Mouse (Mus musculus): ENCODE data around the gene Fhit. TPM values are rescaled to one million over a fixed set of nuclear protein-coding genes. Genes with fewer than 3 reads are reported as not detected.

Gene Fhit
- polyA plus RNA-seq, 1 experiment from 2014 or later: 4.6 TPM

DNA sequence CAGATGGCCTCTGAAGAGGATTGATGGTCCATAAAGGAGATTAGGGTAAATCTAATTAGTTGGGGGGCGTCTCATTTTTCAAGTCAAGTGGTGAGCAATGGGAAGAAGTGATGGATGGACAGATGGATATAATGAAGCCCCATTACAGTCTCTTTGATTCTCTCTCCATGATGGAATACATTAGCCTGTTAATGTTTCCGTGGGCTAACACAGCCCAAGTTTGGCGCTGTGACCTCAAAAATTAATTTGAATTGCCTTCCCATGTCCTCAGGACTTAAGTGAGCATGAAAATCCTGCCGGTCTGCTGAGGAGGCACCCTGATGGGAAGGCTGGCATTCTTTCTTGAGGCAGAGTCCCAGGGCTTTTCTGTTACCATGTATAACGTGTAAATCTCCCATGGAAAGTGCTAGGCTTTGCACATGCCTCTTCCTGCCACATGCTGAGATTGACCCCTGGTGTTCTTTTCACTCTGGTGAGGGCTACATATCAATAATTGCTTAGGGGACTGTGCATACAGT is 1564.3 kb downstream of the Fhit start:
- ATAC-seq (ENCODE audit: insufficient number of reproducible peaks, low FRiP score): no peak
- no peaks in the 10 kb centered on the region for H3K27me3 ChIP-seq (replicated peaks)
- no peak overlapping the region for H3K27ac ChIP-seq (ENCODE audit: poor library complexity, severe bottlenecking)
- H3K4me1 ChIP-seq (replicated peaks): no peaks in the 10 kb centered on the region
- 67% methylated on average over 5 of the region's 5 CpGs for whole genome bisulfite sequencing
- no peak overlapping the region for H3K9ac ChIP-seq
- H3K4me3 ChIP-seq: no peak overlapping the region
- H3K9me3 ChIP-seq (replicated peaks): no peaks in the 10 kb centered on the region; the same call in 1 of the 2 replicates
- H3K36me3 ChIP-seq: no peaks in the 10 kb centered on the region
- no peak overlapping the region for H3K4me2 ChIP-seq

DNA sequence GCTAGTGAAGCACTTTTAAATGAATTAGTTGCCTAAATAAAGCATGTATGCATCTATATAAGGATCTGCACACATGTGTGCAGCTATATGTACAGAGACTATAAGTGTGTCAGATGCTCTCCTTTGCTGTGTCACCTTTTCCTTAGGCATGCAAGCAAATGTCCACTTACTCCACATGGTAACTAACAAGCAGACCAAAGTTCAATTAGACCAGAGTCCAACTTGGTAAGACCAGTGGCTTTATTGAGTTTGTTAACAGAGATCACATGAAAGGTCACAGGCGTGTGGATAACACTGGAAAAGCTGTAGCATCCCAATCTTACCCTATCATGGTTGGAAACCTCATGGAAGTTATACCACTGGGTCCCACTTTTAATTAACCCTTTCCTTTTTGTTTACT is 1572.7 kb downstream of the Fhit start:
- no peak overlapping the region for H3K9ac ChIP-seq
- 80% methylated on average over 1 of the region's 1 CpGs for WGBS

DNA sequence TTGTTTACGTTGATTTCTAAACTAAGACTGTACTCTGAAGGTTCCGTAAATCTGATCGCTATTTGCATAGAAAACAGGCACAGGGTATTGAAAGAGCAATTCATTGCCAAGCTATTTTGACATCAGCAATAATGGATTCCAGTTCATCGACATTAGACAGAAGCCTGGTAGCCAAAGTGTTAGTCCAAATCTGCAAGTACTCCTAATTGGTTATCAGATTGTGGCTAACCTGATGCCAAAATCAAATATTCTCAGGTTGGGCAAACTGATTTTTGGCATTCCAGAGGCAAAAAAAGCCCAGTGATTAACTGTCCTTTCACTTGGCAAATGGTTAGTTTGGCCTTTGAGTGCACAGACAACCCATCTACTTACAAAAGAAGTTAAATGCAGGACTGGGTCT is 1573.9 kb downstream of the Fhit start:
- no peak overlapping the region for H3K27ac ChIP-seq (ENCODE audit: poor library complexity, severe bottlenecking)
- H3K27me3 ChIP-seq (replicated peaks): no peaks in the 10 kb centered on the region
- no peak overlapping the region for H3K9ac ChIP-seq
- H3K4me3 ChIP-seq: no peak overlapping the region
- no peak for ATAC-seq (ENCODE audit: insufficient number of reproducible peaks, low FRiP score)
- H3K4me1 ChIP-seq (replicated peaks): 0 out of 2 replicates have a peak, but pooled peaks cover 3% of the 10 kb centered on the region
- H3K9me3 ChIP-seq (replicated peaks): no peaks in the 10 kb centered on the region
- WGBS: 87% methylated on average over 4 of the region's 4 CpGs
- H3K36me3 ChIP-seq: no peaks in the 10 kb centered on the region
- H3K4me2 ChIP-seq: no peak overlapping the region

More for the DNA sequence above, 1572.7 kb downstream of the Fhit start:
- H3K9me3 ChIP-seq (replicated peaks): no peaks in the 10 kb centered on the region
- no peak overlapping the region for H3K4me2 ChIP-seq
- no peaks in the 10 kb centered on the region for H3K36me3 ChIP-seq
- 0 out of 2 replicates have a peak, but pooled peaks cover 3% of the 10 kb centered on the region for H3K4me1 ChIP-seq (replicated peaks)
- H3K4me3 ChIP-seq: no peak overlapping the region
- no peak overlapping the region for H3K27ac ChIP-seq (ENCODE audit: poor library complexity, severe bottlenecking)
- H3K27me3 ChIP-seq (replicated peaks): no peaks in the 10 kb centered on the region
- no peak for ATAC-seq (ENCODE audit: insufficient number of reproducible peaks, low FRiP score)

DNA sequence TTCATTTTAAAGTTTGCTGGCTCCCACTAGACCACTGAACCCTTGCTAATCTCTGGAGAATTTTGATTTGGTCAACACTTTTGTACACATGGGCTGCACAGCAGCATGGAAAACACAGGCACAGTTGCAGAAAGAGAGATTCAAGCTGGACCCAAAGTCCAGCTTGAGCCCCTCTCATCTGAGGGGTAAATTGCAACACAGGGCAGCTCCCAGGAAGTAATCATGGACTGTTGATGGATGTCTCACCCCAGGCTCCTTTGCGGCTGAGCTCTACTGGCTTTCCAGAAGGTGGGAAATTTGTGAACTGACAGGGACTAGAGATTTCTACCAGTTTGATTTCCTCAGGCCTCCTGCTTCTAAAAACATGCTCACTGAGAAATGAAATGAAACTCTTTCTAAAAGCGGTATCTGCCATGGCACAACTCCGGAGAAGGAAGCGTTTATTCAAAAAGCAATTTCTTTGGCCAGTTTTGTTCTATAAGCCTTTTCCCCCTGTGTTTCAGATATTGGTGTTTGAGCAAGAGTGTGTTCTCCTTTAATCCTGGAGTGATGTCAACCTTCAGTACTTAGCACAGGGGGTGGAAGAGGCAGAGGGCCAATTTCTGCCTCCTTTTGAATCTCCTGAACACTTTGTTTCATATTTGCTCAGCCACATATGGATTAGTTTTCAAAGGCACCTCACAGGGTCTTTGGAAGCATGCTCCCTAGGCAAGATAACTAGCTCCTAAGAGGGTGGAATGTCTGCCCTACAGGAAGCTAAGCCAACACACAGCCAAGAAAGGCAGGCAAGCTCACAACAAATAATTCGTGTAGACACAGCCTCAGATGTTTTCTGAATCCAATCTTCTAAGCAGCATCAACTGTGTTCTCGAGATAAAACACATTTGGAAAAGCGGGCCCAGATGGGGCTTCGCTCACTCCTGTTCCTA is 1578.3 kb downstream of the Fhit start:
- H3K9ac ChIP-seq: no peak overlapping the region
- H3K4me3 ChIP-seq: no peak overlapping the region
- no peaks in the 10 kb centered on the region for H3K27me3 ChIP-seq (replicated peaks)
- no peaks in the 10 kb centered on the region for H3K9me3 ChIP-seq (replicated peaks)
- ATAC-seq (ENCODE audit: insufficient number of reproducible peaks, low FRiP score): no peak
- H3K27ac ChIP-seq (ENCODE audit: poor library complexity, severe bottlenecking): no peak overlapping the region
- 79% methylated on average over 8 of the region's 8 CpGs for WGBS
- H3K4me1 ChIP-seq (replicated peaks): 0 out of 2 replicates have a peak, but pooled peaks cover 3% of the 10 kb centered on the region
- H3K4me2 ChIP-seq: no peak overlapping the region
- H3K36me3 ChIP-seq: no peaks in the 10 kb centered on the region

DNA sequence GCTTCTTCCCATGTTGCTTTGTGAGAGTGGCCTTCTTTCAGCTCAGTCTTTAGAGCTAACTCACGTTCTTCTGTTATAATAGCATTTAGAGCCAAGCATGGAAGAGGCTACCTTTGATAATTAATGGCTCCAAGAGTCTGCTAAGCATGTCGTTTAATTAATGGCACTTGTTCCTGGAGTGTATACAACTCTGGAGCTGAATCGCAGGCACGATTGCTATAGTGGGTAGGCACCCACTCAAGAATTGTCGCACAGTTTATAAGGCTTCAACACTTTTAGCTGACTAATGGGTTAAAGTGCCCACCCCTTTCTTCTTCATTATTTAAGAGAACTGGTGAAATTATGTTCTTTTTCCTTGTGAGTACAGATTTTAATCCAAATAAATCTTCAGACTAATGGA is 1605.5 kb downstream of the Fhit start:
- Histone ChIP-seq H3K4me1 (replicated peaks) (peaks cover 4% of the 10 kb centered on the region), H3K4me2 (no peak overlapping the region), H3K4me3 (no peak overlapping the region), H3K36me3 (no peaks in the 10 kb centered on the region), H3K27ac (ENCODE audit: poor library complexity, severe bottlenecking) (no peak overlapping the region), H3K27me3 (replicated peaks) (no peaks in the 10 kb centered on the region), H3K9ac (no peak overlapping the region), H3K9me3 (replicated peaks) (no peaks in the 10 kb centered on the region)
- WGBS: 72% methylated on average over 5 of the region's 5 CpGs
- ATAC-seq (ENCODE audit: insufficient number of reproducible peaks, low FRiP score): no peak

DNA sequence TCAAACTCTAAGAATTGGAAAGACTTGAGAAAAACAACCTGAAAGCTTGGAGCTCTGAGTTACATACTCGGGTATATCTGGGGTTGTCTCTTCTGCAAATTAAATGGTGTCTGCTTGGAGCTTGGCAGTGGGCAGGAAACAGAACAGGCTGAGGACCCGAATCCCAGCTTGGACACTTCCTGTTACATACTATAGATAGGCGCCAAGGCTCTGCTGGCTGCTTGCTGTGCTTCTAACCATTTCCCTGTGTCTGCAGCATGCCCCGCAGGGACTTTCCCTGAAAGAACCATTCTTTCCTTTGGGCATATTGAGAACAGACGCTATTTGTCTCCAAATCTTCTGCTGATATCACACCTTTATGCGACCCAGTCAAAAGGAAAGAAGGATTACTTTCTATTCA is 1606.0 kb downstream of the Fhit start:
- WGBS: 39% methylated on average over 6 of the region's 6 CpGs
- Histone ChIP-seq H3K9me3 (replicated peaks) (no peaks in the 10 kb centered on the region), H3K4me2 (no peak overlapping the region), H3K9ac (no peak overlapping the region), H3K36me3 (no peaks in the 10 kb centered on the region), H3K4me3 (no peak overlapping the region), H3K27ac (ENCODE audit: poor library complexity, severe bottlenecking) (no peak overlapping the region), H3K4me1 (replicated peaks) (peaks cover 4% of the 10 kb centered on the region), H3K27me3 (replicated peaks) (no peaks in the 10 kb centered on the region)
- no peak for ATAC-seq (ENCODE audit: insufficient number of reproducible peaks, low FRiP score)

DNA sequence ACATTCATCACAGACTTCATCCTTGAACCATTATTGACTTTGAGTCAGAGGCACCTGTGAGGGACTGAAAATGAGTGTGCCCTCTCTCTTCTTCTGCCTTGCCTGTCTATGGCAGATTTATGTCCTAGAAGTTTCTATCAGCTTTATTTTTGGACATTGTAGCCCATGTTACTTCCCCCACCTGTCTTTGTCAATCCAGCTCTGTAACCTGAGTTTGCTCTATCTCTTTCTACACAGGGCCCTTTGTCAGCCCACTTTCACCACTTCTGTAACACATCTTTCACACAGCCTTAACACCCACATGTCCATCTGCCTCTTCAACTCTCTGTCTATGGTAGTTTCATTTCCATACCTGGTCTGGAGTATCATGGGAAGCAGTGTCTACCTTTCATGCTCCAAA is 1609.7 kb downstream of the Fhit start:
- no peak for ATAC-seq (ENCODE audit: insufficient number of reproducible peaks, low FRiP score)
- Histone ChIP-seq H3K27ac (ENCODE audit: poor library complexity, severe bottlenecking) (no peak overlapping the region), H3K4me2 (no peak overlapping the region), H3K9ac (no peak overlapping the region), H3K27me3 (replicated peaks) (no peaks in the 10 kb centered on the region), H3K9me3 (replicated peaks) (no peaks in the 10 kb centered on the region), H3K36me3 (no peaks in the 10 kb centered on the region), H3K4me1 (replicated peaks) (peaks cover 4% of the 10 kb centered on the region), H3K4me3 (no peak overlapping the region)

DNA sequence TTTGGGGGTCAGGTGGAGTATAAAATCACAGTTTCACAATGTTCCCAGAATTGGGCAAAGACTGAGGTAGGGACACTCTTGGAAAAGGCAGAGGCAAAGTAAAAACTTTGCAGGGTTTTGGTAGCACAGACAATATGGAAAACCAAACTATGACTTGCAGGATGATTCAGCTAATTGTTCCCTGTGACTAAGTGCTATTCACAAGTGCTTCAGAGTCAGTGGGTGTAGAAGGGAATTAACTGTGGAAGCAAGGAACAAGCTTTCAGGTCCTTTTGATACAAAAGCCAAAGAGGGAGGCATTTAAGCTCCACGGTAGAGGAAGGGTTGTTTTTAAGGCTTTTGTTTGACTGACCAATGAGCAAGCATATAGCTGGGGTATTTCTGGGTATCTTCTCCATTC is 1613.9 kb downstream of the Fhit start:
- Histone ChIP-seq H3K27ac (ENCODE audit: poor library complexity, severe bottlenecking) (no peak overlapping the region), H3K4me1 (replicated peaks) (no peaks in the 10 kb centered on the region), H3K9ac (no peak overlapping the region), H3K9me3 (replicated peaks) (no peaks in the 10 kb centered on the region), H3K36me3 (no peaks in the 10 kb centered on the region), H3K4me3 (no peak overlapping the region), H3K4me2 (no peak overlapping the region), H3K27me3 (replicated peaks) (no peaks in the 10 kb centered on the region)
- ATAC-seq (ENCODE audit: insufficient number of reproducible peaks, low FRiP score): no peak
- 61% methylated on average over 1 of the region's 1 CpGs for WGBS

DNA sequence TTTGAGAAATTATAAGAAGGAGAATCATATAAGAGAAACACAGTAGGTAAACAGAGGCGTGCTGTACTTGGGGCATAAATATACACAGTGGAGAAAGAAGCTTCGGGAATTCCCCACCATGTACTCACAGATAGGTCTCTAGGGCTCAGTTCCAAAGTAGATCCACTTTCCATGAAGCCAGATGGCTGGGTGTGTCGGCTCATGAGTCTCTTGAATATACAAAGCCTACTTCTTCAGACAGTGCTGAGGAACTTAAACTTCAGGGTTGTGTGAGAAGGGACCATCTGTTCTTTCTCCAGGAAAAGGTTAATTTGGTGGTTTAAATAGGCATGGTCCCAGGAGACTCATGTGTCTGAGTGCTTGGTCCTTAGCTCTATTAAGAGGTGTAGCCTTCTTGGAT is 1617.5 kb downstream of the Fhit start:
- H3K36me3 ChIP-seq: no peaks in the 10 kb centered on the region
- H3K27ac ChIP-seq (ENCODE audit: poor library complexity, severe bottlenecking): no peak overlapping the region
- no peaks in the 10 kb centered on the region for H3K27me3 ChIP-seq (replicated peaks)
- H3K4me2 ChIP-seq: no peak overlapping the region
- ATAC-seq (ENCODE audit: insufficient number of reproducible peaks, low FRiP score): no peak
- H3K4me3 ChIP-seq: no peak overlapping the region
- WGBS: 77% methylated on average over 3 of the region's 3 CpGs
- no peaks in the 10 kb centered on the region for H3K9me3 ChIP-seq (replicated peaks)
- no peak overlapping the region for H3K9ac ChIP-seq
- no peaks in the 10 kb centered on the region for H3K4me1 ChIP-seq (replicated peaks)

DNA sequence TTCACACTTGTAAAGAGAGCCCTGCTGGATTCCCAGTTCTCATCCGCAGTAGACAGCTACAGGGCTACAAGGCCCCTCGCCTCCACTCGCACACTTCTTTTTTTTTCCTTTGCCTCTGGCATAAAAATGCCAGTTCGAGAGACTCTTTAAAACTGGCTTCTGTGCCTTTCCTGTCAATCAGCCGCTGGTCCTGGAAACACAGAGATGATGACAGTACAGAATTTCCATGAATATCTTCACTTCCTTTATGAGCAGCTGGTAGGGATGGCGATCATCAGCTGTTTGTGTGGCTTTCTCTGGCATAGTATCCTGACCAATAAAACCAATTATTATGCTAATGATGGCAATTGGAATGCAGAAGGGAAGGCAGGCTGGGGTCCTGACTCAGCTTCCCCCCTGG is 1626.3 kb downstream of the Fhit start:
- H3K36me3 ChIP-seq: no peaks in the 10 kb centered on the region
- no peak overlapping the region for H3K4me3 ChIP-seq
- H3K27me3 ChIP-seq (replicated peaks): no peaks in the 10 kb centered on the region
- H3K9ac ChIP-seq: no peak overlapping the region
- no peaks in the 10 kb centered on the region for H3K4me1 ChIP-seq (replicated peaks)
- no peak overlapping the region for H3K4me2 ChIP-seq
- no peaks in the 10 kb centered on the region for H3K9me3 ChIP-seq (replicated peaks)
- WGBS: 55% methylated on average over 6 of the region's 6 CpGs
- ATAC-seq (ENCODE audit: insufficient number of reproducible peaks, low FRiP score): no peak
- H3K27ac ChIP-seq (ENCODE audit: poor library complexity, severe bottlenecking): no peak overlapping the region

DNA sequence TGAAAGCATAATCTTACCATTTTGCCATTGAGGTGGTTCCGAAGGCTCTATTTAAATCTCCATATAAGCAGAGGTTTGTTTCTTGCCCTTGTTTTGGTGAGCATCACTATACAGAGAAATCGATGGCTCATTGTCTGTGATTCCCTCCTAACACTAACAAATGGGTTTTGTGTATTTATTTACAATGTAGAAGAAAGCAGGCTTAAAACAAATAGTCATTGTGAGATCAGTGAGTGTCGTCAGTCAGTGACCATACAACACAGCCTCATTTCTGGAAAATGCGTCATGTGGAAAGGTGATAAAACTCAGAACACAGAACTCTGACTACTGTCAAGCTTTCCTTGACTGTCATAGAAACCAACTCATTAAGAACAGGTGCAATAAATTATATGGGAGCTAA is 1632.6 kb downstream of the Fhit start:
- no peak overlapping the region for H3K4me3 ChIP-seq
- H3K9me3 ChIP-seq (replicated peaks): no peaks in the 10 kb centered on the region
- H3K27ac ChIP-seq (ENCODE audit: poor library complexity, severe bottlenecking): no peak overlapping the region
- H3K36me3 ChIP-seq: no peaks in the 10 kb centered on the region
- H3K4me1 ChIP-seq (replicated peaks): no peaks in the 10 kb centered on the region
- H3K27me3 ChIP-seq (replicated peaks): no peaks in the 10 kb centered on the region
- H3K4me2 ChIP-seq: no peak overlapping the region
- no peak for ATAC-seq (ENCODE audit: insufficient number of reproducible peaks, low FRiP score)
- WGBS: 79% methylated on average over 4 of the region's 4 CpGs
- H3K9ac ChIP-seq: no peak overlapping the region
